Mouse (Mus musculus) hindbrain, embryonic 16.5 days (tissue): Measurements from ENCODE around the gene Dclk3. TPM values are rescaled to one million over a fixed set of nuclear protein-coding genes. Genes with fewer than 3 reads are reported as not detected.

Experiments
- ATAC-seq: fragments of 200-750 bp; cut with Nextera tagmentation; 2 replicates; pipeline ENCODE4 v1.8.0; 2017; ENCODE audit warnings: moderate TSS enrichment, moderate library complexity
- H3K27ac ChIP-seq: fragments of 300-500 bp; sonication (generic); 2 replicates; pipeline ENCODE4 v1.5.1; 2014; ENCODE audit warnings: low read depth, mild to moderate bottlenecking, control low read depth, low read length, moderate library complexity
- H3K27me3 ChIP-seq: fragments of 300-500 bp; sonication (generic); replicated peaks from 2 replicates; pipeline ENCODE4 v1.6.1; 2014; ENCODE audit warnings: low read length; ENCODE audit not compliant: control insufficient read depth, insufficient read depth
- H3K36me3 ChIP-seq: fragments of 300-500 bp; sonication (generic); 2 replicates; pipeline ENCODE4 v1.6.1; 2014; ENCODE audit warnings: mild to moderate bottlenecking, low read length, moderate library complexity, mixed read lengths; ENCODE audit not compliant: control insufficient read depth, insufficient read depth
- H3K4me1 ChIP-seq: fragments of 300-500 bp; sonication (generic); 2 replicates; pipeline ENCODE4 v1.6.1; 2014; ENCODE audit warnings: low read depth, low read length; ENCODE audit not compliant: control insufficient read depth, insufficient read depth
- H3K4me2 ChIP-seq: fragments of 300-500 bp; sonication (generic); 2 replicates; pipeline ENCODE4 v1.6.1; 2014; ENCODE audit warnings: mild to moderate bottlenecking, low read length, control low read depth, moderate library complexity
- H3K4me3 ChIP-seq: fragments of 300-500 bp; sonication (generic); 2 replicates; pipeline ENCODE4 v1.5.1; 2014; ENCODE audit warnings: mild to moderate bottlenecking, low read length, control low read depth, moderate library complexity
- H3K9ac ChIP-seq: fragments of 300-500 bp; sonication (generic); 2 replicates; pipeline ENCODE4 v1.6.1; 2014; ENCODE audit warnings: low read depth, mild to moderate bottlenecking, control low read depth, low read length, moderate library complexity
- H3K9me3 ChIP-seq: fragments of 300-500 bp; sonication (generic); 2 replicates; pipeline ENCODE4 v1.6.1; 2014; ENCODE audit warnings: mild to moderate bottlenecking, low read length, moderate library complexity; ENCODE audit not compliant: control insufficient read depth
- WGBS: fragments of 180-500 bp; shearing (Covaris S2); extraction: QIAGEN DNeasy Blood & Tissue Kit; methylation state at CpG from one replicate; pipeline ENCODE4 v1.1.7; 2014; 5-methylcytosine and 5-hydroxymethylcytosine counted together
- polyA plus RNA-seq: library from polyadenylated mRNA; unstranded; fragments of >200 nt; fragmentation: Nextera tagmentation; extraction: Ambion mirVana; gene quantifications from 2 replicates; pipeline ENCODE4 v1.2.1, GENCODE M21; 2015

Dclk3 gene
- polyA plus RNA-seq, 1 experiment from 2014 or later: 8.0 TPM

- H3K36me3 ChIP-seq: no peaks in the 10 kb centered on the region
- no peak overlapping the region for H3K27ac ChIP-seq
- no peak overlapping the region for H3K4me3 ChIP-seq
- no peaks in the 10 kb centered on the region for H3K4me1 ChIP-seq
- 92% methylated on average over 11 of the region's 11 CpGs for WGBS
- H3K4me2 ChIP-seq: no peak overlapping the region
- no peak for ATAC-seq
- no peak overlapping the region for H3K9ac ChIP-seq
- peaks cover 2% of the 10 kb centered on the region; the same call in 1 of the 2 replicates for H3K9me3 ChIP-seq
- H3K27me3 ChIP-seq: no peaks in the 10 kb centered on the region
Observed at GRCm38 (mm10) chr9:111523111-111523510, 84.2 kb downstream of the Dclk3 start.

GRCm38 (mm10) chr9:111523871-111524270 is 85.0 kb downstream of the Dclk3 start:
- Histone ChIP-seq H3K4me2 (no peak overlapping the region), H3K36me3 (no peaks in the 10 kb centered on the region), H3K4me3 (no peak overlapping the region), H3K4me1 (no peaks in the 10 kb centered on the region), H3K9ac (no peak overlapping the region), H3K27ac (no peak overlapping the region), H3K27me3 (no peaks in the 10 kb centered on the region), H3K9me3 (peaks cover 2% of the 10 kb centered on the region; the same call in 1 of the 2 replicates)
- WGBS: 98% methylated on average over 3 of the region's 3 CpGs
- no peak for ATAC-seq

- H3K27me3 ChIP-seq: no peaks in the 10 kb centered on the region
- H3K9ac ChIP-seq: no peak overlapping the region
- whole genome bisulfite sequencing: 48% methylated on average over 7 of the region's 7 CpGs
- ATAC-seq: no peak
- H3K4me3 ChIP-seq: no peak overlapping the region
- no peaks in the 10 kb centered on the region for H3K36me3 ChIP-seq
- H3K27ac ChIP-seq: no peak overlapping the region
- H3K4me2 ChIP-seq: no peak overlapping the region
- no peaks in the 10 kb centered on the region for H3K4me1 ChIP-seq
- no peaks in the 10 kb centered on the region for H3K9me3 ChIP-seq
Observed at GRCm38 (mm10) chr9:111534744-111535423, 96.0 kb downstream of the Dclk3 start.

DNA sequence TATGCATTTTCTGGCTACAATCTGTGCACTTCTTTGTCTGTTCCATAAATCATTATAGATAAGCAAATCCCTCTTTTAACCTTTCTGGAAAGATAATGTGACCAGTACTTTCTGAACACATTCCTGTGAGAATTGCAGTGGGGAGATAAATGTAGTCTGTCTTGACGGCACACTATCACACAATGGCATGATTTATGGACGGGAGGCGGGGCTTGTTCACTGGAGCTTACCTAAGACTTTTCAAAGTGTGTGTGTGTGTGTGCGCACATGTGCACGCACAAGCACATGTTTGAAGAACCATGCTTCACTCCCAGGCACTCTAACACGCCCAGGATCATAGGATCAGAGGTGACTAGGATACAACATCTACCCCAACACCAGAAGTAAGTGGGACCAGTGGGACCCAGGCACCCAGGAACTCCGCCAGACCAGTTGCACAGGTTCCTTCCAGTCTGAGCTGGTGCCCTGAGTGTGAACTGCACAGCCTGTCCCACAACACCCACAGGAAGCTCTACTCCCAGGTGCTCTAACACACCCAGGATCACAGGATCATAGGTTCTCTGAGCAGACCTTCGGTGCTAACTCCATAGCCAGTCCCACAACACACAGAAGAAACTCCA is 96.7 kb downstream of the Dclk3 start:
- Histone ChIP-seq H3K4me2 (no peak overlapping the region), H3K9me3 (no peaks in the 10 kb centered on the region), H3K36me3 (no peaks in the 10 kb centered on the region), H3K4me3 (no peak overlapping the region), H3K27ac (no peak overlapping the region), H3K4me1 (no peaks in the 10 kb centered on the region), H3K9ac (no peak overlapping the region), H3K27me3 (no peaks in the 10 kb centered on the region)
- ATAC-seq: no peak
- 77% methylated on average over 8 of the region's 8 CpGs for WGBS

Other genes starting within 250 kb of the Dclk3 start
- 25.5 and 29.2 TPM in 2 replicates for gene Mlh1, start 167.3 kb upstream of the Dclk3 start, polyA plus RNA-seq
- 46.2 and 60.4 TPM in 2 replicates for gene Epm2aip1, start 167.2 kb upstream of the Dclk3 start, polyA plus RNA-seq
- gene Trank1, start 127.3 kb upstream of the Dclk3 start, polyA plus RNA-seq: 11.6 TPM in 2 replicates